Mouse (Mus musculus) myocyte (in vitro differentiated cells): ENCODE measurements around the gene Pdia3. TPM values are rescaled to one million over a fixed set of nuclear protein-coding genes. Genes with fewer than 3 reads are reported as not detected.

Experiments
- polyA plus RNA-seq: library from polyadenylated mRNA; unstranded; fragments of >200 nt; fragmentation: generic; extraction: Trizol; gene quantifications from one replicate; pipeline ENCODE4 v1.2.1, GENCODE M21; 2012; ENCODE audit warnings: missing spikeins

Gene Pdia3
- polyA plus RNA-seq, 1 experiment: 130 TPM

Other genes starting within 250 kb of the Pdia3 start
- 12.7 TPM for gene Tubgcp4, start 243.1 kb upstream of the Pdia3 start, polyA plus RNA-seq
- gene Zscan29, start 242.7 kb upstream of the Pdia3 start, polyA plus RNA-seq: 3.2 TPM
- 22.7 TPM for gene Trp53bp1, start 142.4 kb upstream of the Pdia3 start, polyA plus RNA-seq
- gene Map1a, start 124.2 kb upstream of the Pdia3 start, polyA plus RNA-seq: 40.7 TPM
- 7.2 TPM for gene Ppip5k1, start 58.4 kb upstream of the Pdia3 start, polyA plus RNA-seq
- not detected for gene Ckmt1, start 56.1 kb upstream of the Pdia3 start, polyA plus RNA-seq
- gene Strc, start 26.6 kb upstream of the Pdia3 start, polyA plus RNA-seq: not detected
- 1.5 TPM for gene Catsper2, start within 50 bp of the Pdia3 start, polyA plus RNA-seq
- 0.05 TPM for gene Ell3, start 30.5 kb downstream of the Pdia3 start, polyA plus RNA-seq
- 891 TPM for gene Serf2, start 35.4 kb downstream of the Pdia3 start, polyA plus RNA-seq
- 26.4 TPM for gene Hypk, start 39.5 kb downstream of the Pdia3 start, polyA plus RNA-seq
- gene Serinc4, start 43.0 kb downstream of the Pdia3 start, polyA plus RNA-seq: 0.32 TPM
- 13.1 TPM for gene Mfap1b, start 60.3 kb downstream of the Pdia3 start, polyA plus RNA-seq
- gene Mfap1a, start 92.9 kb downstream of the Pdia3 start, polyA plus RNA-seq: 9.3 TPM
- gene Wdr76, start 92.9 kb downstream of the Pdia3 start, polyA plus RNA-seq: 2.4 TPM